Mouse (Mus musculus) kidney, embryonic 15.5 days (tissue): ENCODE measurements around the gene Lrrc19. TPM values are rescaled to one million over a fixed set of nuclear protein-coding genes. Genes with fewer than 3 reads are reported as not detected.
A peak's percentile ranks its signal among the peaks of the same experiment; 100 is the strongest.
"Not testable (repeated sequence)": the region's sequence is repeated elsewhere in the genome, so short reads cannot be mapped to it uniquely, and the experiment has no call there.

ENCODE experiments used
- ATAC-seq: fragments of 200-750 bp; cut with Nextera tagmentation; replicated peaks from 2 replicates; pipeline ENCODE4 v1.8.0; 2017; ENCODE audit warnings: moderate TSS enrichment; ENCODE audit not compliant: low FRiP score
- H3K27ac ChIP-seq: fragments of 300-500 bp; sonication (generic); 2 replicates; pipeline ENCODE4 v1.5.1; 2015; ENCODE audit warnings: mild to moderate bottlenecking, inconsistent platforms
- H3K27me3 ChIP-seq: fragments of 300-500 bp; sonication (generic); 2 replicates; pipeline ENCODE4 v1.6.1; 2015; ENCODE audit warnings: inconsistent platforms
- H3K36me3 ChIP-seq: fragments of 300-500 bp; sonication (generic); 2 replicates; pipeline ENCODE4 v1.6.1; 2015; ENCODE audit warnings: inconsistent platforms
- H3K4me1 ChIP-seq: fragments of 300-500 bp; sonication (generic); 2 replicates; pipeline ENCODE4 v1.6.1; 2015; ENCODE audit warnings: inconsistent platforms
- H3K4me2 ChIP-seq: fragments of 300-500 bp; sonication (generic); 2 replicates; pipeline ENCODE4 v1.6.1; 2015; ENCODE audit warnings: moderate library complexity, mild to moderate bottlenecking, inconsistent platforms
- H3K4me3 ChIP-seq: fragments of 300-500 bp; sonication (generic); replicated peaks from 2 replicates; pipeline ENCODE4 v1.5.1; 2015; ENCODE audit warnings: mild to moderate bottlenecking, inconsistent platforms
- H3K9ac ChIP-seq: fragments of 300-500 bp; sonication (generic); 2 replicates; pipeline ENCODE4 v1.6.1; 2015; ENCODE audit warnings: mild to moderate bottlenecking, inconsistent platforms
- H3K9me3 ChIP-seq: fragments of 300-500 bp; sonication (generic); replicated peaks from 2 replicates; pipeline ENCODE4 v1.6.1; 2016; ENCODE audit warnings: inconsistent platforms
- WGBS: fragments of 180-500 bp; shearing (Covaris S2); methylation state at CpG from one replicate; pipeline ENCODE4 v1.1.7; 2015; ENCODE audit warnings: mixed read lengths; 5-methylcytosine and 5-hydroxymethylcytosine counted together
- polyA plus RNA-seq: library from polyadenylated mRNA; unstranded; fragments of >200 nt; fragmentation: Nextera tagmentation; extraction: Ambion mirVana; gene quantifications from 2 replicates; pipeline ENCODE4 v1.2.1, GENCODE M21; 2015

Lrrc19 gene
- 2.3 and 2.4 TPM in 2 replicates for polyA plus RNA-seq

DNA sequence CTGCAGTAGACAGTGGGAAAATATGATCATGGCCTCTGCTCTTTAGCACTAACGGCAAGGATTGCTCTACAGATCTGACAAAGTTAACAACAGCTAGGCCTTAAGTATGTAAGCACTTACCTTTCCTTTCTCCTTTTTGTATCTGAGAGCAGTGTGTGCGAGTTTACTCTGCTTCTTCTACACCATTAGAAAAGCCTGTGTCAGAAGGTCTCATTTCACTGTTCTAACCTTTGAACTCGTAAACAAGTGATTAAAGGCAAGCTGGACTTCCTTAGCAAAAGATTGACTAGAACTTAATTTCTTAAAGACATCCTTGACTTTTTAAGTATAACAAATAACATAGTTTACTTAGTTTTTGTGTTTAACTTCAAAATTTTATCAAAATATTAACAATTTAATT is at the start of gene Lrrc19:
Lrrc19 (minus strand) TSS at position 225 of the 400 bp plus-strand sequence.
- WGBS: 82% methylated on average over 3 of the region's 3 CpGs
- Histone ChIP-seq H3K27me3 (no peaks in the 10 kb centered on the region), H3K27ac (no peak within 1 kb of the TSS), H3K36me3 (peaks cover 13% of the 10 kb centered on the region), H3K9ac (no peak within 1 kb of the TSS), H3K4me3 (no peak within 1 kb of the TSS), H3K4me2 (no peak within 1 kb of the TSS), H3K4me1 (no peaks in the 10 kb centered on the region), H3K9me3 (no peaks in the 10 kb centered on the region)
- ATAC-seq: no peak

- WGBS: 63% methylated on average over 3 of the region's 3 CpGs
- no peak overlapping the region for H3K9ac ChIP-seq
Measured at GRCm38 (mm10) chr4:94696368-94696767, 46.4 kb upstream of the Lrrc19 start.

DNA sequence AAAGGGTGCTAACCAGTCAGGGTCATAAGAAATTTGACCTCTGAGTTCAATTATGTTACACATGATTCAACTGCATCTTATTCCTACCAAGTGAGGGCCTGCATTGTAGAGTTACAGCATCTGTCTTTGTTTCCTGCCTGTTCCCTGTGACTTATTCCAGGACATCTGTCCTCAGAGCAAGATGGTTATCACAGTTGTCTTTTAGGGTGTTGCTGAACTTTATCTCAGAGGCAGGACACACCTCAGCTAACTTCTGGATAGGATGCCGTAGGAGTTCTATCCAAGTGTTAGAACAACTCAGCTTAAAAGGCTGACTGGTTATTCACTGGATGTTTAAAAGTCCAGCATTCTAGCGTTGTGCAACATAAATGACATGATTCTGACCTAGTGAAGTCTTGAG is 42.2 kb upstream of the Lrrc19 start:
- no peak overlapping the region for H3K27ac ChIP-seq
- no peak overlapping the region for H3K4me2 ChIP-seq
- H3K4me3 ChIP-seq: no peak overlapping the region
- no peak for ATAC-seq
- H3K9me3 ChIP-seq: no peaks in the 10 kb centered on the region
- H3K4me1 ChIP-seq: no peaks in the 10 kb centered on the region
- no peaks in the 10 kb centered on the region for H3K27me3 ChIP-seq
- no peak overlapping the region for H3K9ac ChIP-seq
- 83% methylated on average over 2 of the region's 2 CpGs for WGBS
- H3K36me3 ChIP-seq: peaks cover 22% of the 10 kb centered on the region

More at GRCm38 (mm10) chr4:94696368-94696767, 46.4 kb upstream of the Lrrc19 start:
- Histone ChIP-seq H3K9me3 (no peaks in the 10 kb centered on the region), H3K27me3 (no peaks in the 10 kb centered on the region), H3K4me3 (no peak overlapping the region), H3K4me1 (no peaks in the 10 kb centered on the region), H3K4me2 (no peak overlapping the region), H3K36me3 (0 out of 2 replicates have a peak, but pooled peaks cover 3% of the 10 kb centered on the region), H3K27ac (no peak overlapping the region)
- no peak for ATAC-seq

DNA sequence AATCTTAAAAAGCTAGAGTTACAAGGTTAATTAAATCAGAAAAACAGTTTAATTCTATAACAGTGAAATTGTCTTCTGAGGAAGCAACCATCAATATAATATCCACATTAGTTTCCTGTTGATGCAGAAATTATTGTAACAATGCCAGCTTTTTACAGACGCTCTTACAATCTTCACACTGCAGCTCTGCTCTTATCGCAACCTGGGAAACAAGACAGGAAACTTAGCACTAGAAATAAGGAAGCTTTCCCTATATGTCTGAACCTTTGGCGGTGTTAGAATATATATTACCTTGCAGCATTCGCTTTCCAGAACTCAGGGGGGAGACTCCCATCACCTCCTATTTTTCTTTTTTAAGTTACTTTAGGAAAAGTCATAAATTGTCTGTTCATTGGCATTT is 41.1 kb upstream of the Lrrc19 start:
- H3K36me3 ChIP-seq: peaks cover 28% of the 10 kb centered on the region
- H3K9me3 ChIP-seq: no peaks in the 10 kb centered on the region
- whole genome bisulfite sequencing: 71% methylated on average over 4 of the region's 4 CpGs
- H3K27ac ChIP-seq: no peak overlapping the region
- no peak overlapping the region for H3K4me2 ChIP-seq
- ATAC-seq: no peak
- no peaks in the 10 kb centered on the region for H3K27me3 ChIP-seq
- no peak overlapping the region for H3K4me3 ChIP-seq
- no peaks in the 10 kb centered on the region for H3K4me1 ChIP-seq
- no peak overlapping the region for H3K9ac ChIP-seq

GRCm38 (mm10) chr4:94689804-94690203 is 39.9 kb upstream of the Lrrc19 start:
- H3K9ac ChIP-seq, H3K27me3 ChIP-seq, H3K4me2 ChIP-seq, H3K27ac ChIP-seq, H3K4me1 ChIP-seq, ATAC-seq, H3K9me3 ChIP-seq, H3K4me3 ChIP-seq: not testable (repeated sequence)
- peaks cover 32% of the 10 kb centered on the region for H3K36me3 ChIP-seq
- 82% methylated on average over 2 of the region's 2 CpGs for WGBS

DNA sequence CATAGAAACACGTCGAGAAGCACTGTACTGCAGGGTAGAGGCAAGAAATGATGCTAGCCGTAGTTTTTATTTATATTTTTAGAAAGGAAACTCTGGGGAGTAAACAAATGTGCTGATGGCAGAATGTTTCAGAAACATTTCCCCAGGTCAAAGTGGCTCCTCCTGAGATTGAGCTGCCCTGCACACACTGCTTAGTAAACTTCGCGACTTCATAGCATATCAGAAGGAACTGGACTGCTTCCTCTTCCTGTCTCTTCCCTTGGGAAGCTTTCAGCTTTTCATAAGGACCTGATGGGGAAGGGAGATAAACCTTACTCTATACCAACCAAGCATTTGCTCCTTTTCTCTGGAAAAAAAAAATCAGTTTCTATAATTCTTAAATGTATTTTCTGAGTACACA is 33.4 kb upstream of the Lrrc19 start:
- 72% methylated on average over 5 of the region's 5 CpGs for WGBS
- ATAC-seq: no peak

GRCm38 (mm10) chr4:94682029-94682428 is 32.1 kb upstream of the Lrrc19 start:
- Histone ChIP-seq H3K4me1 (no peaks in the 10 kb centered on the region), H3K4me2 (no peak overlapping the region), H3K36me3 (peaks cover 37% of the 10 kb centered on the region), H3K9me3 (no peaks in the 10 kb centered on the region), H3K27ac (no peak overlapping the region), H3K9ac (no peak overlapping the region), H3K27me3 (no peaks in the 10 kb centered on the region), H3K4me3 (no peak overlapping the region)
- 69% methylated on average over 1 of the region's 1 CpGs for WGBS
- ATAC-seq: no peak

More for the DNA sequence above, 33.4 kb upstream of the Lrrc19 start:
- H3K4me2 ChIP-seq: no peak overlapping the region
- H3K9ac ChIP-seq: no peak overlapping the region
- H3K27ac ChIP-seq: peak overlapping the region; percentile 54; the same call in 1 of the 2 replicates
- H3K4me1 ChIP-seq: no peaks in the 10 kb centered on the region
- H3K4me3 ChIP-seq: no peak overlapping the region
- peaks cover 50% of the 10 kb centered on the region for H3K36me3 ChIP-seq
- H3K27me3 ChIP-seq: no peaks in the 10 kb centered on the region
- H3K9me3 ChIP-seq: no peaks in the 10 kb centered on the region

GRCm38 (mm10) chr4:94681181-94681580 is 31.2 kb upstream of the Lrrc19 start:
- Histone ChIP-seq H3K27ac (no peak overlapping the region), H3K4me3 (no peak overlapping the region), H3K4me1 (no peaks in the 10 kb centered on the region), H3K9ac (no peak overlapping the region), H3K36me3 (peaks cover 33% of the 10 kb centered on the region), H3K9me3 (no peaks in the 10 kb centered on the region), H3K27me3 (no peaks in the 10 kb centered on the region), H3K4me2 (no peak overlapping the region)
- 98% methylated on average over 2 of the region's 2 CpGs for WGBS
- no peak for ATAC-seq

GRCm38 (mm10) chr4:94680662-94681061 is 30.7 kb upstream of the Lrrc19 start:
- WGBS: 92% methylated on average over 2 of the region's 2 CpGs
- Histone ChIP-seq H3K4me2 (no peak overlapping the region), H3K9ac (no peak overlapping the region), H3K27ac (no peak overlapping the region), H3K9me3 (no peaks in the 10 kb centered on the region), H3K4me3 (no peak overlapping the region), H3K36me3 (peaks cover 31% of the 10 kb centered on the region), H3K27me3 (no peaks in the 10 kb centered on the region), H3K4me1 (no peaks in the 10 kb centered on the region)
- no peak for ATAC-seq

DNA sequence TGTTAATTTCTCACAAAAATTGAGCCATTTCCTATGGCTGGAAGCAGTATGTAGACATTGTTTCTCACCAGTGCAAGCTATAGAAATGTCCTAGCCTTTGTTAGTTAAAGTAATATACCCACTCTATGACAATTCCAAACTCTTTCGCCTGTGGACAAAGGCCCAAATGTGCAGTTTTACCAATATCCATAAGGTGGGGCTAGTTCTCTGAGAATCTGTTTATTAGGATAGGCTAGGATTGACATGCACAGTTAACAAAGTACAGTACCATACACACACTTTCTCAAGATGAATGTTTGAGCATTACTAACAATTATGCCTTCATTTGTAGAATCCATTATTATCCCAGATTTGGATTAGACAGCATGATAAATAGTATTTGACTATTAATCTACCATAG is 19.8 kb upstream of the Lrrc19 start:
- 67% methylated on average over 1 of the region's 1 CpGs for WGBS
- no peak overlapping the region for H3K4me2 ChIP-seq
- no peaks in the 10 kb centered on the region for H3K27me3 ChIP-seq
- no peaks in the 10 kb centered on the region; the same call in 1 of the 2 replicates for H3K36me3 ChIP-seq
- H3K4me3 ChIP-seq: no peak overlapping the region
- H3K27ac ChIP-seq: no peak overlapping the region
- no peaks in the 10 kb centered on the region for H3K4me1 ChIP-seq
- no peak for ATAC-seq
- H3K9me3 ChIP-seq: no peaks in the 10 kb centered on the region
- no peak overlapping the region for H3K9ac ChIP-seq

DNA sequence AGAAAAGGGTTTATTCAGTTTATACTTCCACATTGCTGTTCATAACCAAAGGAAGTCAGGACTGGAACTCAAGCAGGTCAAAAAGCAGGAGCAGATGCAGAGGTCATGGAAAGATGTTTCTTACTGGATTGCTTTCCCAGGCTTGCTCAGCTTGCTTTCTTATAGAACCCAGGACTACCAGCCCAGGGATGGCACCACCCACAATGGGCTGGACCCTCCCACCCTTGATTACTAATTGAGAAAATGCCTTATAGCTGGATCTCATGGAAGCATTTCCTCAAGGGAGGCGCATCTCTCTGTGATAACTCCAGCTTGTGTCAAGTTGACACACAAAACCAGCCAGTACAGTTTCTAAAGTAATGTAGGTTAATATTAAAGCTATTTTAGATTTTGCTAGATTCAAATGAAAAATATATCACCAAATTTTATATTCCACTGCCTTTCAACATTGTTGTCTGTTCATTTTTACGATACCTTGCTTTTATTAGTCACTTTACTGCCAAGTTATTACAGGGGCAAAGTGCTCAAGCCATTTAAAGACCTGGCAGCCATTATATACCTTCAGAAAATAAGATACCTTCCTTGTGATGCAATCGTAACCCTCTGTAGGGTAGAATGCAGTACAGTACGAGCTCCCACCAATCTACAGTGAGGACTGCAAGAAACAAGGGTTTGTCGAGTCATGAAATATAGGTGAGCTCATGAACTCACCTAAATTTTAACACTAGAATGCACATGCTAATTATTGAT is 657 bp upstream of the Lrrc19 start:
- H3K9ac ChIP-seq, H3K27ac ChIP-seq, H3K4me3 ChIP-seq, H3K27me3 ChIP-seq, H3K4me2 ChIP-seq, H3K9me3 ChIP-seq, ATAC-seq, H3K4me1 ChIP-seq: not testable (repeated sequence)
- 90% methylated on average over 5 of the region's 5 CpGs for WGBS
- H3K36me3 ChIP-seq: peaks cover 20% of the 10 kb centered on the region

DNA sequence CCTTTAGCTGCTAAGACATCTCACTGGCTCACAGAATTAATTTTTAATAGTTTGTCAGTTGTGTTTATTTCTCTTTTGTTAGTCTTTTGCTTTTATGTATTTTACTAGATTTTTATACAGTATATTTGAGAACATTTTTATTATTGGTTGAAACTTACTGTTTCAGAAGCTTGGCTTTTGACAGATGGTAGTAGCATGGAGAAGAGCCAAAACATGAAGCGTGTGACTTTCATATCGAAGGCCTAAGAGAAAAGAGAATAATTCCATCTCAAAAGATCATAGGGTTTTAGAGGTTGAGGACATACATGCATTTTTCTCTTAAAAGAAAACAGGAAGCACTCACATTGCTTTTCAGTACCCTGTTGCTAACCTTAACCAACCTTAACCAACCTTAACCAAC is 6.8 kb downstream of the Lrrc19 start:
- H3K4me3 ChIP-seq: no peak overlapping the region
- no peak overlapping the region for H3K9ac ChIP-seq
- no peak overlapping the region for H3K27ac ChIP-seq
- no peaks in the 10 kb centered on the region for H3K27me3 ChIP-seq
- no peak overlapping the region for H3K4me2 ChIP-seq
- no peaks in the 10 kb centered on the region for H3K9me3 ChIP-seq
- no peaks in the 10 kb centered on the region for H3K4me1 ChIP-seq
- ATAC-seq: no peak
- peaks cover 2% of the 10 kb centered on the region for H3K36me3 ChIP-seq
- 96% methylated on average over 2 of the region's 2 CpGs for WGBS

GRCm38 (mm10) chr4:94620077-94620476 is 29.9 kb downstream of the Lrrc19 start:
- H3K27ac ChIP-seq: no peak overlapping the region
- H3K4me2 ChIP-seq: no peak overlapping the region
- H3K36me3 ChIP-seq: peaks cover 16% of the 10 kb centered on the region
- peaks cover 4% of the 10 kb centered on the region for H3K4me1 ChIP-seq
- no peaks in the 10 kb centered on the region for H3K27me3 ChIP-seq
- H3K9me3 ChIP-seq: no peaks in the 10 kb centered on the region
- 84% methylated on average over 2 of the region's 2 CpGs for WGBS
- no peak overlapping the region for H3K9ac ChIP-seq
- H3K4me3 ChIP-seq: no peak overlapping the region
- no peak for ATAC-seq
